ENCODE assay signal across 24 mouse cellular contexts in the genomic region with DNA sequence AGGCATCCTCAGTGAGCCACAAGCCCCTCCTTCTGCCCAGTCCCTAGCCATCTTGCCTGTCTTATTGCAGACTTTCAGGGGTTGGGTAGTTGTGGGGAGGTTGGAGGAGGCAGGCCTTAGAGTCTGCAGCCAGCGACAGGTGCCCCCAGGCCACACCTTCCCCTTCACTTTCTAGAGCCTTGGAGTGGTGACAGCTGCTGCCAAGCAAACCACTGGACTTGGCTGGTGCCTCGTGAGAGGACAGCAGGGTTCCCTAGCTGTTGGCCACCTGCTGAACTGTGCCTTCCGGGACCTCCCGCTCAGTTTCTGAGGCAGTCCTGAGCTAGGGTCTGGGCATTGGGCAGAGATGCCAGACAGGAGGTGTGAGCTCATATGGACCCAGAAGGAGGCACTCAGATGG. TPM values are rescaled to one million over a fixed set of nuclear protein-coding genes. Genes with fewer than 3 reads are reported as not detected.
"Had no signal": no experiment of that assay in that cellular context is flagged by ENCODE, and none has a peak within 500 bp of the region (broad histone marks: within the 10 kb centered on the region; RNA-seq: fewer than 3 reads in every experiment).

No protein-coding gene starts in this region.

- H3K4me2 ChIP-seq: heart, embryonic 11.5 days; heart, embryonic 13.5 days; heart, embryonic 15.5 days; hindbrain, embryonic 13.5 days; hindbrain, embryonic 15.5 days; limb, embryonic 13.5 days; limb, embryonic 15.5 days had no signal

- H3K27ac ChIP-seq: heart, adult 2 months; heart, embryonic 13.5 days; heart, embryonic 15.5 days; hindbrain, embryonic 13.5 days; hindbrain, embryonic 15.5 days; hindbrain, postnatal 0 days; layer of hippocampus, adult 2 months; left cerebral cortex, adult 2 months; limb, embryonic 13.5 days; limb, embryonic 15.5 days had no signal

- DNase-seq: gastrocnemius, postnatal 14 days; gastrocnemius, postnatal 36 days; heart, adult 11 months; heart, adult 2 months; heart, postnatal 14 days; heart, postnatal 36 days; kidney, adult 11 months; kidney, adult 2 months; kidney, adult 9 months; kidney, postnatal 10 days; kidney, postnatal 25 days; kidney, postnatal 4 days had no signal

- H3K9me3 ChIP-seq: heart, embryonic 13.5 days; heart, embryonic 15.5 days; hindbrain, embryonic 13.5 days; hindbrain, embryonic 15.5 days; limb, embryonic 13.5 days; limb, embryonic 15.5 days had no signal

- ATAC-seq: hindbrain, postnatal 0 days; intestine, embryonic 16.5 days had no signal

- H3K9ac ChIP-seq: heart, embryonic 13.5 days; heart, embryonic 15.5 days; hindbrain, embryonic 13.5 days; hindbrain, embryonic 15.5 days; limb, embryonic 13.5 days; limb, embryonic 15.5 days had no signal

- H3K4me3 ChIP-seq: heart, adult 2 months; heart, embryonic 13.5 days; heart, embryonic 15.5 days; hindbrain, embryonic 13.5 days; hindbrain, embryonic 15.5 days; layer of hippocampus, adult 2 months; left cerebral cortex, adult 2 months; limb, embryonic 13.5 days; limb, embryonic 15.5 days had no signal

- H3K36me3 ChIP-seq: heart, embryonic 13.5 days; heart, embryonic 15.5 days; hindbrain, embryonic 13.5 days; hindbrain, embryonic 15.5 days; limb, embryonic 13.5 days; limb, embryonic 15.5 days had no signal

RNA-seq across cellular contexts. Expression of a gene that starts 49.0 kb away (rescaled TPM):
- polyA plus RNA-seq: heart, embryonic 11.5 days; hindbrain, postnatal 0 days; kidney, embryonic 16.5 days had no signal
